Mouse (Mus musculus) megakaryocyte, embryonic 14.5 days (primary cell): Measurements from ENCODE around the gene Lysmd4. TPM values are rescaled to one million over a fixed set of nuclear protein-coding genes. Genes with fewer than 3 reads are reported as not detected.

Source experiments
- H3K27me3 ChIP-seq: replicated peaks from 2 replicates; pipeline ENCODE3; 2012; ENCODE audit warnings: inconsistent platforms
- H3K36me3 ChIP-seq: replicated peaks from 2 replicates; pipeline ENCODE3; 2012; ENCODE audit warnings: low read length, inconsistent platforms, mixed read lengths
- H3K4me1 ChIP-seq: 2 replicates; pipeline ENCODE4 v1.6.1; 2012; ENCODE audit warnings: inconsistent platforms
- H3K4me3 ChIP-seq: replicated peaks from 2 replicates; pipeline ENCODE3; 2012; ENCODE audit warnings: moderate library complexity, mild to moderate bottlenecking, inconsistent platforms
- H3K9me3 ChIP-seq: 2 replicates; pipeline ENCODE4 v1.6.1; 2012; ENCODE audit warnings: inconsistent platforms
- FLI1 ChIP-seq: IDR thresholded peaks from 2 replicates; pipeline ENCODE4 v1.6.1; 2012; ENCODE audit warnings: low read length, inconsistent platforms, mixed read lengths
- GATA1 ChIP-seq: IDR thresholded peaks from 3 replicates; pipeline ENCODE4 v1.6.1; 2012; ENCODE audit warnings: mixed read lengths, low read length, inconsistent platforms, borderline replicate concordance
- polyA plus RNA-seq: library from polyadenylated mRNA; stranded (reverse); fragments of >175 nt; gene quantifications from 2 replicates; pipeline ENCODE4 v1.2.3, GENCODE M21; 2012; ENCODE audit warnings: low replicate concordance; ENCODE audit not compliant: insufficient read depth

The Lysmd4 gene
- polyA plus RNA-seq, 1 experiment, result 2.0 TPM

GRCm38 (mm10) chr7:67210004-67210833 is 12.1 kb upstream of the Lysmd4 start:
- no peak overlapping the region for H3K4me3 ChIP-seq
- H3K9me3 ChIP-seq, result no peaks in the 10 kb centered on the region
- TF ChIP-seq FLI1, result no peak
- TF ChIP-seq GATA1, result no peak
- H3K27me3 ChIP-seq, result peaks cover 5% of the 10 kb centered on the region
- H3K4me1 ChIP-seq, result peaks cover 19% of the 10 kb centered on the region
- H3K36me3 ChIP-seq, result no peaks in the 10 kb centered on the region

GRCm38 (mm10) chr7:67211341-67211740 is 11.0 kb upstream of the Lysmd4 start:
- Histone ChIP-seq H3K27me3 (peaks cover 4% of the 10 kb centered on the region), H3K36me3 (no peaks in the 10 kb centered on the region), H3K4me3 (no peak overlapping the region), H3K4me1 (peaks cover 24% of the 10 kb centered on the region), H3K9me3 (no peaks in the 10 kb centered on the region)
- TF ChIP-seq GATA1 (no peak), FLI1 (no peak)

DNA sequence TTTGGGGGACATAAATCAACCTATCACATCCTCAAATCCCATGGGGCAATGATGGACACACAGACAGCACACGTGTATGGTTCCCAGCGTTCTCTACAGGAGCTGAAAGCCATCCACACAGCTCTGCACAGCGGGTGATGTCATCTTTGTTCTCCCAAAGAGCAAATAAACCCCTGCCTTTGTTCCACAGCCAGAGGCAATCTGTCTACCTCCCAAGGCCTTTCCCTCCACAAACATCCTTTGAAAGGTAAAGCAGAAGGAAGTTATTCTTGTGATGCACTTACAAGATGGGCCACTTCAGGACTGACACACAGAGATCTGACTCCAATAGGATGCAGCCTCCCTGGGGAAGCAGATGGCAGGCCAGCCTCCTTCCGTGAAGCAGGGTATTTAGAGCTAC is 10.4 kb upstream of the Lysmd4 start:
- Histone ChIP-seq H3K27me3 (peaks cover 4% of the 10 kb centered on the region), H3K9me3 (no peaks in the 10 kb centered on the region), H3K4me3 (no peak overlapping the region), H3K36me3 (no peaks in the 10 kb centered on the region), H3K4me1 (peaks cover 30% of the 10 kb centered on the region)
- TF ChIP-seq GATA1 (no peak), FLI1 (no peak)

DNA sequence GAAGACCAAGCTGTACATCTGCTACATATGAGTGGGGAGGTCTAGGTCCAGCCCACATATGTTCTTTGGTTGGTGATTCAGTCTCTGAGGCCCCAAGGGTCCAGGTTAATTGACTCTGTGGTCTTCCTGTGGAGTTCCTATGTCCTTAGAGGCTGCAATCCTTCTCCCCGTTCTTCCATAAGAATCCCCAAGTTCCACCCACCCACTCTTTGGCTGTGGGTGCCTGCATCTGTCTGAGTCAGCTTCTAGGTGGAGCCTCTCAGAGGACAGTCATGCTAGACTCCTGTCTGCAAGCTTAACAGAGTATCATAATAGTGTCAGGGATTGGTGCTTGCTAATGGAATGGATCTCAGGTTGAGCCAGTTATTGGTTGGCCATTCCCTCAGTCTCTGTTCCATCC is 8.8 kb upstream of the Lysmd4 start:
- Histone ChIP-seq H3K4me3 (no peak overlapping the region), H3K27me3 (peaks cover 4% of the 10 kb centered on the region), H3K9me3 (no peaks in the 10 kb centered on the region), H3K4me1 (peaks cover 34% of the 10 kb centered on the region), H3K36me3 (no peaks in the 10 kb centered on the region)
- TF ChIP-seq GATA1 (no peak), FLI1 (no peak)

GRCm38 (mm10) chr7:67216351-67216750 is 6.0 kb upstream of the Lysmd4 start:
- Histone ChIP-seq H3K4me1 (peaks cover 23% of the 10 kb centered on the region), H3K27me3 (peaks cover 4% of the 10 kb centered on the region), H3K36me3 (no peaks in the 10 kb centered on the region), H3K4me3 (no peak overlapping the region), H3K9me3 (no peaks in the 10 kb centered on the region)
- TF ChIP-seq FLI1 (no peak), GATA1 (no peak)

- Histone ChIP-seq H3K27me3 (peaks cover 4% of the 10 kb centered on the region), H3K4me3 (no peak overlapping the region)
- TF ChIP-seq FLI1, result no peak
- no peak for TF ChIP-seq GATA1
Measured at GRCm38 (mm10) chr7:67217025-67217424, 5.3 kb upstream of the Lysmd4 start.

DNA sequence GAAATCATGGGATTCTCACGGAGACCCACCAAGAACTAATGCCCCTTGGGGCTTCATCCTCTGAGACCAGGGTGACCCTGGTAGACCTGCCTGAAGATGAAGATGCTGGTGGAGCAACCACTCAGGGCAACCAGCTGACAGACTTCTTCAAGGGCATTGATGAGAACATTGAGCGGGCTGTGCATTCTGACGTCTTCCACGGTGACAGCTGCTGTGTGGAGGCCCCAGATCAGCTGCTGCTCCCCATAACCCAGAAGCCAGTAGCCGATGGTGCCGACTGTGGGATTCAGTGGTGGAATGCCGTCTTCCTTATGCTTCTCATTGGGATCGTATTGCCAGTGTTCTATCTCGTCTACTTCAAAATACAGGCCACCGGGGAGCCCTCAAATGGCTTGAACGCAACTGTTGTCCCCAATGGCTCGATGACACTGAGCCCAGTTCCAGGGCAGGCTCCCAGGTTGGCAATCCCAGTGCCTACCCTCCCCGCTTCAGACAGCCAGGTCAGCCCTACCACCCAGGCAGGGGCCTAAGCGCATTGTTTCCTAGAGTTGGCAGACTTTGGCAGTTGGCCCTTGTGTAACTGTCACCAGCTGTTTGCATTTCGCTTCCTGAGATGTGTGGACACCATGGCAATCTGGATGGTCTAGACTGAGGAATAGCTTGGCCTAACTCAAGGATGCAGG is 3.7 kb downstream of the Lysmd4 start:
- Histone ChIP-seq H3K27me3 (no peaks in the 10 kb centered on the region), H3K9me3 (no peaks in the 10 kb centered on the region), H3K4me3 (no peak overlapping the region), H3K4me1 (peaks cover 33% of the 10 kb centered on the region), H3K36me3 (peaks cover 70% of the 10 kb centered on the region)
- TF ChIP-seq GATA1 (no peak), FLI1 (no peak)

More at GRCm38 (mm10) chr7:67217025-67217424, 5.3 kb upstream of the Lysmd4 start:
- H3K9me3 ChIP-seq, result no peaks in the 10 kb centered on the region
- peaks cover 29% of the 10 kb centered on the region for H3K4me1 ChIP-seq
- no peaks in the 10 kb centered on the region for H3K36me3 ChIP-seq

- H3K4me3 ChIP-seq, result no peak overlapping the region
- H3K9me3 ChIP-seq, result no peaks in the 10 kb centered on the region
- TF ChIP-seq GATA1 (no peak), FLI1 (no peak)
- H3K36me3 ChIP-seq, result peaks cover 84% of the 10 kb centered on the region
- H3K4me1 ChIP-seq, result peaks cover 23% of the 10 kb centered on the region
- no peaks in the 10 kb centered on the region for H3K27me3 ChIP-seq
Measured at GRCm38 (mm10) chr7:67227538-67227937, 5.2 kb downstream of the Lysmd4 start.

- Histone ChIP-seq H3K4me3 (no peak overlapping the region), H3K4me1 (peaks cover 16% of the 10 kb centered on the region), H3K9me3 (no peaks in the 10 kb centered on the region), H3K27me3 (no peaks in the 10 kb centered on the region), H3K36me3 (peaks cover 92% of the 10 kb centered on the region)
- TF ChIP-seq GATA1, result no peak
- TF ChIP-seq FLI1, result no peak
Measured at GRCm38 (mm10) chr7:67228390-67228789, 6.0 kb downstream of the Lysmd4 start.
